Mouse (Mus musculus) ES-E14 (cell line): ENCODE data around the gene Chrnb1. TPM values are rescaled to one million over a fixed set of nuclear protein-coding genes. Genes with fewer than 3 reads are reported as not detected.
A peak's percentile ranks its signal among the peaks of the same experiment; 100 is the strongest.

ENCODE experiments used
- DNase-seq: peaks from one replicate; pipeline ENCODE4 v3.0.0-alpha.2; 2013; ENCODE audit warnings: low read depth, low spot score
- H3K27ac ChIP-seq: 2 replicates; pipeline ENCODE4 v1.5.1; 2012; ENCODE audit warnings: low read depth, mild to moderate bottlenecking, low read length, moderate library complexity, mixed read lengths; ENCODE audit not compliant: poor library complexity, insufficient read depth, severe bottlenecking
- H3K36me3 ChIP-seq: 2 replicates; pipeline ENCODE4 v1.6.1; 2012; ENCODE audit warnings: mild to moderate bottlenecking, low read length, moderate library complexity, mixed read lengths; ENCODE audit not compliant: control insufficient read depth, poor library complexity, insufficient read depth, severe bottlenecking
- H3K4me1 ChIP-seq, 2 experiments: fragments of 150-350 bp in 1 of 2; sonication (generic) in 1 of 2; 2 replicates each; pipeline ENCODE4 v1.6.1; 2012; ENCODE audit warnings: low read length in 2 of 2, mild to moderate bottlenecking in 1 of 2, mixed read lengths in 1 of 2; ENCODE audit not compliant: control insufficient read depth in 2 of 2, insufficient read depth in 2 of 2, poor library complexity in 1 of 2
- H3K4me3 ChIP-seq, 2 experiments: fragments of 150-350 bp in 1 of 2; sonication (generic) in 1 of 2; 2 replicates each; pipeline ENCODE4 v1.5.1; 2012; ENCODE audit warnings: low read length in 2 of 2, low read depth in 1 of 2, mild to moderate bottlenecking in 1 of 2, mixed read lengths in 1 of 2; ENCODE audit not compliant: insufficient read depth in 1 of 2, poor library complexity in 1 of 2, severe bottlenecking in 1 of 2
- H3K9ac ChIP-seq: 2 replicates; pipeline ENCODE4 v1.6.1; 2012; ENCODE audit warnings: low read depth, mild to moderate bottlenecking, low read length, mixed read lengths; ENCODE audit not compliant: poor library complexity, insufficient read depth, severe bottlenecking
- H3K9me3 ChIP-seq: fragments of 150-350 bp; sonication (generic); 2 replicates; pipeline ENCODE4 v1.6.1; 2012; ENCODE audit warnings: low read depth, mild to moderate bottlenecking, low read length; ENCODE audit not compliant: control insufficient read depth, insufficient read depth
- CHD2 ChIP-seq: IDR thresholded peaks from 2 replicates; pipeline ENCODE4 v1.6.1; 2014; ENCODE audit warnings: mild to moderate bottlenecking, low read depth, low read length, inconsistent platforms
- HCFC1 ChIP-seq: IDR thresholded peaks from 2 replicates; pipeline ENCODE4 v1.6.1; 2012; ENCODE audit warnings: low read length, inconsistent platforms, borderline replicate concordance; ENCODE audit not compliant: insufficient read depth
- MAFK ChIP-seq: IDR thresholded peaks from 2 replicates; pipeline ENCODE4 v1.6.1; 2014; ENCODE audit warnings: mild to moderate bottlenecking, low read depth, low read length, inconsistent platforms; ENCODE audit not compliant: insufficient read depth
- ZC3H11A ChIP-seq: IDR thresholded peaks from 2 replicates; pipeline ENCODE4 v1.6.1; 2012; ENCODE audit warnings: low read depth, mild to moderate bottlenecking, inconsistent platforms, low read length, borderline replicate concordance
- ZNF384 ChIP-seq: IDR thresholded peaks from 2 replicates; pipeline ENCODE4 v1.6.1; 2012; ENCODE audit warnings: low read depth, low read length, inconsistent platforms
- in situ Hi-C, 2 experiments: fragments of 600-800 bp; cut with MboI; formaldehyde crosslinking; loops; one replicate each; pipeline ENCODE4 v1.15.1; 2025; ENCODE audit warnings: low sequenced_read_pairs in 2 of 2, inconsistent platforms in 1 of 2; ENCODE audit not compliant: unreplicated experiment in 2 of 2
- total RNA-seq: library from RNA; depleted of rRNA; stranded (reverse); fragments of 300-350 nt; gene quantifications from 2 replicates; pipeline ENCODE4 v1.2.3, GENCODE M21; 2012

Gene Chrnb1
- total RNA-seq, 1 experiment, result 3.8 TPM

DNA sequence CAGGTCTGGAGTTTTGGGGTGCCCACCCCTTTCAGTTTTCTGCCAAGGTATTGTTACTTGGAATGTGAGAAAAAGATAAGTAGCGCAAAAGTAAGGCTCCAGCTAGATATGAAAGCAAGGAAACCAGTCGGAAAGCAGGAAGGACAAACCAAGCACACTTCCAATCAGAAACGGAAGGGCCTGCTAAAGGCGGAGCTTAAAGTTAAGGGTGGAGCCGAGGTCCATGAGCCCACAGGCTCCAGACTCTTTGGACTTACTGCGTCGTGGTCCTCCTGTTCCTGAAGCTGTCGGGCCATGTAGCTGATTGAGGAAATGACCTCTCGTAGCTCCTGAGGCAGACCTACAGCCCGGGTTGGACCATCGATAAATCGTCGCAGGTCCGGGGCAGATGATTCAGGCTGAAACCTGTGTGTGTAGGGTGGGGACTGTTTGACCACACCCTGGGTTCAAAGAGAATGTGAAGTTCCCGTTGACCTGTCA, 10.9 kb downstream of the Chrnb1 start:
- Histone ChIP-seq H3K4me3 (peak overlapping the region; percentile 50 to 67), H3K9ac (peak overlapping the region; percentile 62), H3K27ac (0 out of 2 replicates have a peak overlapping the region, but pooled peaks have one; percentile 22), H3K9me3 (no peaks in the 10 kb centered on the region), H3K4me1 (peaks cover 3 to 26% of the 10 kb centered on the region in 2 experiments), H3K36me3 (no peaks in the 10 kb centered on the region)
- TF ChIP-seq CHD2, result no peak
- no peak for TF ChIP-seq ZC3H11A
- TF ChIP-seq ZNF384, result no peak
- no peak for TF ChIP-seq MAFK
- TF ChIP-seq HCFC1, result no peak
- no peak for DNase-seq
- in situ Hi-C loops, result no loop called here

GRCm38 (mm10) chr11:69781828-69782227, 13.9 kb downstream of the Chrnb1 start:
- no peaks in the 10 kb centered on the region for H3K9me3 ChIP-seq
- no peaks in the 10 kb centered on the region for H3K36me3 ChIP-seq
- no peak overlapping the region for H3K4me3 ChIP-seq
- no peak overlapping the region for H3K9ac ChIP-seq
- DNase-seq, result no peak
- in situ Hi-C loops, result no loop called here
- no peak overlapping the region for H3K27ac ChIP-seq
- TF ChIP-seq CHD2 (no peak), MAFK (no peak), ZNF384 (no peak), HCFC1 (no peak)
- H3K4me1 ChIP-seq, result peaks cover 3 to 26% of the 10 kb centered on the region in 2 experiments

DNA sequence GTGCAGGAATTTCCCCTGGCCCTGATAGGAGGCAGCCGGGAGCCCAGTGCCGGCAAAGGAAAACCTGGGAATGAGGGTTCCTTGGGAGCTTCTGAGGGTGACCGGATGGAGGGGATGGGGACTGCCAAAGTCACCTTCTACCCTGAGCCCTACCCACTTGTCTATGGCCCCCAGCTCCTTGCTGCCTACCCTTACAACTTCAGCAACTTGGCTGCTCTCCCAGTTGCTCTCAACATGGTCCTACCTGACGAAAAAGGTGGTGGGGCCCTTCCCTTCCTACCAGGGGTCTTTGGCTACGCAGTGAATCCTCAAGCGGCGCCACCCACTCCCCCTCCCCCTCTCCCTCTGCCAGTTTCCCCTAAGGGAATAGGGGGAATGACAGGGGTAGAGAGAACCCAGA, 16.8 kb downstream of the Chrnb1 start:
- no peak for DNase-seq
- H3K9ac ChIP-seq, result no peak overlapping the region
- H3K36me3 ChIP-seq, result no peaks in the 10 kb centered on the region
- H3K27ac ChIP-seq, result no peak overlapping the region
- peaks cover 8 to 33% of the 10 kb centered on the region in 2 experiments for H3K4me1 ChIP-seq
- no peak overlapping the region for H3K4me3 ChIP-seq
- H3K9me3 ChIP-seq, result no peaks in the 10 kb centered on the region
- in situ Hi-C loops, result no loop called here
- no peak for TF ChIP-seq ZNF384
- no peak for TF ChIP-seq HCFC1
- TF ChIP-seq ZC3H11A, result no peak

- in situ Hi-C loops, result no loop called here
- DNase-seq, result no peak
- Histone ChIP-seq H3K27ac (no peak overlapping the region), H3K4me1 (peaks cover 6 to 33% of the 10 kb centered on the region in 2 experiments; a peak in 3 of 4 replicates), H3K9me3 (no peaks in the 10 kb centered on the region), H3K4me3 (no peak overlapping the region), H3K36me3 (no peaks in the 10 kb centered on the region), H3K9ac (no peak overlapping the region)
- TF ChIP-seq ZC3H11A (no peak), ZNF384 (no peak), CHD2 (no peak), MAFK (no peak), HCFC1 (no peak)
Measured at GRCm38 (mm10) chr11:69778258-69778982, 17.3 kb downstream of the Chrnb1 start.
